Mouse (Mus musculus) lung, embryonic 16.5 days (tissue): ENCODE results near the gene Srcap. TPM values are rescaled to one million over a fixed set of nuclear protein-coding genes. Genes with fewer than 3 reads are reported as not detected.

ENCODE experiments used
- ATAC-seq: fragments of 200-750 bp; cut with Nextera tagmentation; 2 replicates; pipeline ENCODE4 v1.8.0; 2017; ENCODE audit warnings: low read depth, mild to moderate bottlenecking, moderate library complexity
- H3K27ac ChIP-seq: fragments of 300-500 bp; sonication (generic); 2 replicates; pipeline ENCODE4 v1.5.1; 2014; ENCODE audit warnings: mild to moderate bottlenecking, control low read depth, low read length
- H3K27me3 ChIP-seq: fragments of 300-500 bp; sonication (generic); 2 replicates; pipeline ENCODE4 v1.6.1; 2014; ENCODE audit warnings: low read depth, low read length, mixed read lengths; ENCODE audit not compliant: control insufficient read depth, insufficient read depth
- H3K36me3 ChIP-seq: fragments of 300-500 bp; sonication (generic); 2 replicates; pipeline ENCODE4 v1.6.1; 2014; ENCODE audit warnings: low read length; ENCODE audit not compliant: control insufficient read depth, insufficient read depth
- H3K4me1 ChIP-seq: fragments of 300-500 bp; sonication (generic); replicated peaks from 2 replicates; pipeline ENCODE4 v1.6.1; 2014; ENCODE audit warnings: low read length, mixed read lengths; ENCODE audit not compliant: control insufficient read depth, insufficient read depth
- H3K4me2 ChIP-seq: fragments of 300-500 bp; sonication (generic); 2 replicates; pipeline ENCODE4 v1.6.1; 2014; ENCODE audit warnings: low read depth, low read length, control low read depth
- H3K4me3 ChIP-seq: fragments of 300-500 bp; sonication (generic); 2 replicates; pipeline ENCODE4 v1.5.1; 2014; ENCODE audit warnings: mild to moderate bottlenecking, low read length, control low read depth
- H3K9ac ChIP-seq: fragments of 300-500 bp; sonication (generic); 2 replicates; pipeline ENCODE4 v1.6.1; 2014; ENCODE audit warnings: low read length, control low read depth
- H3K9me3 ChIP-seq: fragments of 300-500 bp; sonication (generic); 2 replicates; pipeline ENCODE4 v1.6.1; 2016; ENCODE audit warnings: low read length; ENCODE audit not compliant: control insufficient read depth
- WGBS: fragments of 180-500 bp; shearing (Covaris S2); extraction: QIAGEN DNeasy Blood & Tissue Kit; methylation state at CpG from one replicate; pipeline ENCODE4 v1.1.7; 2014; 5-methylcytosine and 5-hydroxymethylcytosine counted together
- polyA plus RNA-seq: library from polyadenylated mRNA; unstranded; fragments of >200 nt; fragmentation: Nextera tagmentation; extraction: Ambion mirVana; gene quantifications from 2 replicates; pipeline ENCODE4 v1.2.1, GENCODE M21; 2015

Srcap gene
- polyA plus RNA-seq, 1 experiment from 2014 or later: 33.7 TPM

DNA sequence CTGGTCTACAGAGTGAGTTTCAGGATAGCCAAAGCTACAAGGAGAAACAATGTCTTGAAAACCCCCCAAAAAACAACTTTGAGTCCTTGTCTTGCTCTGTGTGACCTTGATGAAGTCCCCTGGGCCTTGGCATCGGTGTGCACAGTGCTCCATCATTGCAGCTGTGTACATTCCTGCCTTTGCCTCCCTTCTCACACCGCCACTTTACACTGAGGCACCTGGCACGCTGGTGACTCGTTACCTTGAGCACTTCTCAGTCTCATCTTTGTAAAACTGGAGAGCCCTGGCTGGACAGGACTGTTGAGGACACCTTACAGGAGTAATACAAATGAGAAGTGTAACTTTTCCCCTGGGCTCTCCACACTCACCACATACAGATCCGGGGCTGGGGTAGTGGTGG, 75.4 kb downstream of the Srcap start:
- ATAC-seq: no peak
- H3K27me3 ChIP-seq: no peaks in the 10 kb centered on the region
- peak overlapping the region; percentile 61 for H3K27ac ChIP-seq
- H3K4me3 ChIP-seq: peak overlapping the region; percentile 93
- H3K36me3 ChIP-seq: peaks cover 31% of the 10 kb centered on the region
- H3K9me3 ChIP-seq: no peaks in the 10 kb centered on the region
- peak overlapping the region; percentile 61 for H3K9ac ChIP-seq
- peak overlapping the region; percentile 82 for H3K4me2 ChIP-seq
- WGBS: 45% methylated on average over 5 of the region's 5 CpGs
- peaks cover 16% of the 10 kb centered on the region for H3K4me1 ChIP-seq

GRCm38 (mm10) chr7:127588011-127588871, 76.5 kb downstream of the Srcap start, which contains the start of the genes Ccdc189 and Rnf40:
Ccdc189 (minus strand) TSS chr7:127588595.
Rnf40 (plus strand) TSS chr7:127588767.
- Histone ChIP-seq H3K36me3 (peaks cover 32% of the 10 kb centered on the region), H3K4me2 (peak within 1 kb of the TSS; percentile 82), H3K4me1 (peaks cover 16% of the 10 kb centered on the region), H3K27me3 (no peaks in the 10 kb centered on the region), H3K4me3 (peak within 1 kb of the TSS; percentile 93), H3K9ac (peak within 1 kb of the TSS; percentile 95), H3K27ac (peak within 1 kb of the TSS; percentile 76), H3K9me3 (no peaks in the 10 kb centered on the region)
- ATAC-seq: peak; percentile 98
- under 1% methylated on average over 50 of the region's 50 CpGs for WGBS

GRCm38 (mm10) chr7:127588901-127589300, 77.1 kb downstream of the Srcap start:
- WGBS: 3% methylated on average over 29 of the region's 29 CpGs
- H3K9ac ChIP-seq: peak overlapping the region; percentile 95
- peak overlapping the region; percentile 68 for H3K27ac ChIP-seq
- no peaks in the 10 kb centered on the region for H3K9me3 ChIP-seq
- no peak for ATAC-seq
- H3K4me3 ChIP-seq: peak overlapping the region; percentile 93
- peaks cover 16% of the 10 kb centered on the region for H3K4me1 ChIP-seq
- H3K27me3 ChIP-seq: no peaks in the 10 kb centered on the region
- peaks cover 32% of the 10 kb centered on the region for H3K36me3 ChIP-seq
- peak overlapping the region; percentile 82 for H3K4me2 ChIP-seq

GRCm38 (mm10) chr7:127589637-127590036, 77.9 kb downstream of the Srcap start:
- peak overlapping the region; percentile 95 for H3K9ac ChIP-seq
- peaks cover 16% of the 10 kb centered on the region for H3K4me1 ChIP-seq
- H3K27me3 ChIP-seq: no peaks in the 10 kb centered on the region
- peak overlapping the region; percentile 93 for H3K4me3 ChIP-seq
- peaks cover 38% of the 10 kb centered on the region for H3K36me3 ChIP-seq
- no peak for ATAC-seq
- WGBS: 89% methylated on average over 9 of the region's 9 CpGs
- H3K4me2 ChIP-seq: peak overlapping the region; percentile 82
- H3K27ac ChIP-seq: no peak overlapping the region
- no peaks in the 10 kb centered on the region for H3K9me3 ChIP-seq

DNA sequence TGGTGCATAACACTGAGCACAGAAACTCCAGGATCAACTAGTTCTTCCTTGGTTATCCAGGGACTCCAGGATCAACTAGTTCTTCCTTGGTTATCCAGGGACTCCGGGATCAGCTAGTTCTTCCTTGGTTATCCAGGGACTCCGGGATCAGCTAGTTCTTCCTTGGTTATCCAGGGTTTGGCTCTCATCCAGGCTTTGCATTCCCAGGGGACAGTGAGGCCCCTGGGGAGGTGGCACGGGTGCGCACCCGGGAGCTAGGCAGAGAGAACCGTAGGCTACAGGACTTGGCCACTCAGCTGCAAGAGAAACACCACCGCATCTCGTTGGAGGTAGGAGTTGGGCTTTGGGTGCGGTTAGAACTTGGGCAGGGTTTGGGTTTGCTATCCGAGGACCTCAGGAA, 79.3 kb downstream of the Srcap start:
- no peaks in the 10 kb centered on the region for H3K27me3 ChIP-seq
- H3K4me3 ChIP-seq: no peak overlapping the region
- no peak for ATAC-seq
- no peak overlapping the region for H3K9ac ChIP-seq
- H3K4me2 ChIP-seq: no peak overlapping the region
- H3K9me3 ChIP-seq: no peaks in the 10 kb centered on the region
- peaks cover 16% of the 10 kb centered on the region for H3K4me1 ChIP-seq
- H3K27ac ChIP-seq: no peak overlapping the region
- WGBS: 82% methylated on average over 10 of the region's 10 CpGs
- peaks cover 53% of the 10 kb centered on the region for H3K36me3 ChIP-seq

DNA sequence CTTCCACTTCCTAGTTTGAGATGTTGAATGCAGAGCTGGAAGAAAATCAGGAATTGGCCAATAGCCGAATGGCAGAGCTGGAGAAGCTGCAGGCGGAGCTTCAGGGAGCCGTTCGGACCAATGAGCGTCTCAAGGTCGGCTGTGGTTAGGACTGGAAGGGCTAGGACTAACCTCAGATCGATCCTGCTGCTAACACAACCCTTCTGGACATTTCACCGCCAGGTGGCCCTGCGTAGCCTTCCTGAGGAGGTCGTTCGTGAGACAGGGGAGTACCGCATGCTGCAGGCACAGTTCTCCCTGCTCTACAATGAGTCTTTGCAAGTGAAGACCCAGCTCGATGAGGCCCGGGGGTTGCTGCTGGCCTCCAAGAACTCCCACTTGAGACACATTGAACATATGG, 80.8 kb downstream of the Srcap start:
- H3K4me1 ChIP-seq: peaks cover 9% of the 10 kb centered on the region
- no peak overlapping the region for H3K9ac ChIP-seq
- H3K9me3 ChIP-seq: no peaks in the 10 kb centered on the region
- no peak overlapping the region for H3K4me2 ChIP-seq
- peaks cover 60% of the 10 kb centered on the region for H3K36me3 ChIP-seq
- no peaks in the 10 kb centered on the region for H3K27me3 ChIP-seq
- no peak for ATAC-seq
- WGBS: 85% methylated on average over 14 of the region's 14 CpGs
- no peak overlapping the region for H3K4me3 ChIP-seq
- H3K27ac ChIP-seq: no peak overlapping the region

GRCm38 (mm10) chr7:127596747-127597146, 85.0 kb downstream of the Srcap start:
- H3K4me3 ChIP-seq: no peak overlapping the region
- no peak overlapping the region for H3K9ac ChIP-seq
- no peaks in the 10 kb centered on the region for H3K9me3 ChIP-seq
- no peak overlapping the region for H3K27ac ChIP-seq
- H3K36me3 ChIP-seq: peaks cover 68% of the 10 kb centered on the region
- no peaks in the 10 kb centered on the region for H3K27me3 ChIP-seq
- 94% methylated on average over 17 of the region's 17 CpGs for WGBS
- H3K4me1 ChIP-seq: no peaks in the 10 kb centered on the region
- no peak for ATAC-seq
- no peak overlapping the region for H3K4me2 ChIP-seq

DNA sequence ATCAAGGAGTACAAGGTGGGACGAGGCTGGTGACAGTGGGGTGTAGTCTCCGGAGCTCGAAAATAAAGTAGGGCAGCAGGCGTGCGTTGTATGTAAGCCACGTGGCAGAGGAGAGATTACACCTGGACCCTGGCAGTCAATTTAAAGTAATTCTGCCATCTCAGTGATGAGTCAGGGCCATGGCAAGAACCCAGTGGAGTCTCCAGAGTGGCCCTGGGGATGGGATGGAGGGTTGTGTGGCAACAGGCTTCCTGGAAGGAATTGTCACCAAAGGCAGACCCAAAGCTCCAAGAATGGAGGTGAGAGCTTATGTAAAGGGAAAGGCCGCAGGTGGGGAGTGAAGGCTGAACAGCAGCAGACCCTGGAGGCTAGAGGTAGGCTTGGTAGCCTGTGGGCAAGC, 88.8 kb downstream of the Srcap start:
- WGBS: 88% methylated on average over 7 of the region's 7 CpGs
- H3K27ac ChIP-seq: no peak overlapping the region
- H3K4me3 ChIP-seq: no peak overlapping the region
- no peak for ATAC-seq
- no peaks in the 10 kb centered on the region for H3K4me1 ChIP-seq
- H3K9me3 ChIP-seq: no peaks in the 10 kb centered on the region
- H3K36me3 ChIP-seq: peaks cover 44% of the 10 kb centered on the region
- no peaks in the 10 kb centered on the region for H3K27me3 ChIP-seq
- H3K9ac ChIP-seq: no peak overlapping the region
- no peak overlapping the region for H3K4me2 ChIP-seq

- H3K4me3 ChIP-seq: no peak overlapping the region
- no peak for ATAC-seq
- no peaks in the 10 kb centered on the region; the same call in 1 of the 2 replicates for H3K4me1 ChIP-seq
- H3K4me2 ChIP-seq: no peak overlapping the region
- H3K27me3 ChIP-seq: no peaks in the 10 kb centered on the region
- 82% methylated on average over 4 of the region's 4 CpGs for WGBS
- no peaks in the 10 kb centered on the region for H3K9me3 ChIP-seq
- no peak overlapping the region for H3K27ac ChIP-seq
- H3K36me3 ChIP-seq: peaks cover 33% of the 10 kb centered on the region
- no peak overlapping the region for H3K9ac ChIP-seq
These were observed 90.0 kb downstream of the Srcap start for GRCm38 (mm10) chr7:127601735-127602134.
